Comparison of ENCODE assay signal across 12 mouse cellular contexts in the genomic region with DNA sequence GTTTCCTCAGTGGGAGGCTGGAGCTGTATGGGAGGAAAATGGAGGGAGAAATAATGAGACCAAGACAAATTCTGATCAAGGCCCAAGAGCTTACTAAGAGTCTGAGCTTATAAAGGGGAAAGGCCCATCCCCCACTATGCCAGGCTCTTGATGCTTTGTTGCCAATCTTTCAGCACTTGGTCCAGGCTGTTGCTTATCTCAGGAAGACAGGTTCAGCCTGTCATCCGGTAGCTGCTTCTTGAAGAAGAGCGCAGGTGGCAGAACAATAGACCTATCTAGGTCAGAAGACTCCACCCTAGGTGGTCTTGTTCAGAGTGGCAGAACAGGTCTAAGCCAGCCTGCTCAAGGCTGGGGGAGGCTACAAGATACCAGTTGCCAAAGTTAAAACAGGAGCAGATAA.
DNase-seq lines count a peak whose midpoint lies in the region.
"Had no signal": no experiment of that assay in that cellular context is flagged by ENCODE, and none has a peak within 500 bp of the region (broad histone marks: within the 10 kb centered on the region; RNA-seq: fewer than 3 reads in every experiment).

No protein-coding gene starts in this region.

- peak; percentile 10 for DNase-seq in ZHBTc4 (ENCODE audit: low read depth, low spot score)
- peak; percentile 81 for DNase-seq in thymus, postnatal 0 days (ENCODE audit: low spot score)
- peak; percentile 50 to 69 for DNase-seq in thymus, postnatal 36 days
- DNase-seq in kidney, postnatal 4 days: no peak
- DNase-seq in urinary bladder, postnatal 10 days (ENCODE audit: low spot score): no peak
- no peak for DNase-seq in layer of hippocampus, adult 18-20 months (ENCODE audit: low spot score in 2 of 2)
- DNase-seq: adrenal gland, adult 2 months; adrenal gland, postnatal 25 days; cerebellum, adult 8-10 months; cerebellum, postnatal 25 days; gastrocnemius, postnatal 10 days; heart, adult 18-20 months had no signal

Comparison
In these comparisons a context has a peak if more than half of its experiments do, and no peak if none do; other contexts are left out.
1. DNase-seq: peak in ZHBTc4 (single experiment), thymus, postnatal 0 days (single experiment) and thymus, postnatal 36 days (2 of 2); none in kidney, postnatal 4 days (0 of 2), urinary bladder, postnatal 10 days (single experiment) and layer of hippocampus, adult 18-20 months (0 of 2).